Mouse (Mus musculus) myocyte (in vitro differentiated cells): ENCODE data around the gene Gfra1. TPM values are rescaled to one million over a fixed set of nuclear protein-coding genes. Genes with fewer than 3 reads are reported as not detected.

ENCODE experiments used
- H3K27me3 ChIP-seq: one replicate; pipeline ENCODE4 v1.6.1; 2011; ENCODE audit not compliant: control insufficient read depth, insufficient read depth, insufficient read length
- H3K36me3 ChIP-seq: one replicate; pipeline ENCODE4 v1.6.1; 2011; ENCODE audit not compliant: control insufficient read depth, insufficient read depth
- H3K4me2 ChIP-seq: one replicate; pipeline ENCODE4 v1.6.1; 2011; ENCODE audit warnings: low read depth, control low read depth
- H3K4me3 ChIP-seq: one replicate; pipeline ENCODE4 v1.5.1; 2011; ENCODE audit warnings: mild to moderate bottlenecking, control low read depth, moderate library complexity
- H3K79me2 ChIP-seq: one replicate; pipeline ENCODE4 v1.6.1; 2011; ENCODE audit not compliant: control insufficient read depth, insufficient read depth
- H3ac ChIP-seq: one replicate; pipeline ENCODE4 v1.6.1; 2011; ENCODE audit not compliant: control insufficient read depth, insufficient read length
- CEBPB ChIP-seq: IDR thresholded peaks from 2 replicates; pipeline ENCODE4 v1.6.1; 2011; ENCODE audit warnings: mild to moderate bottlenecking, moderate library complexity; ENCODE audit not compliant: poor library complexity, insufficient read depth, severe bottlenecking
- E2F4 ChIP-seq: IDR thresholded peaks from one replicate; pipeline ENCODE4 v1.6.1; 2011; ENCODE audit warnings: mild to moderate bottlenecking, control low read depth, moderate library complexity; ENCODE audit not compliant: insufficient read depth
- MAX ChIP-seq: IDR thresholded peaks from one replicate; pipeline ENCODE4 v1.6.1; 2011; ENCODE audit warnings: low read depth, mild to moderate bottlenecking, control low read depth
- MYOD1 ChIP-seq, 3 experiments: IDR thresholded peaks; one replicate each; pipeline ENCODE4 v1.6.1; 2011; ENCODE audit warnings: control low read depth in 2 of 3, low read depth in 2 of 3, mild to moderate bottlenecking in 2 of 3, moderate library complexity in 1 of 3; ENCODE audit not compliant: insufficient read length in 2 of 3, control insufficient read depth in 1 of 3
- MYOG ChIP-seq, 3 experiments: IDR thresholded peaks; one replicate each; pipeline ENCODE4 v1.6.1; 2011; ENCODE audit warnings: control low read depth in 2 of 3, low read depth in 2 of 3, mild to moderate bottlenecking in 2 of 3; ENCODE audit not compliant: insufficient read length in 2 of 3, control insufficient read depth in 1 of 3, insufficient read depth in 1 of 3
- POLR2A ChIP-seq: IDR thresholded peaks from one replicate; pipeline ENCODE4 v1.6.1; 2011; ENCODE audit warnings: low read depth, mild to moderate bottlenecking, control low read depth, moderate library complexity; ENCODE audit not compliant: insufficient read length
- POLR2AphosphoS2 ChIP-seq: IDR thresholded peaks from one replicate; pipeline ENCODE4 v1.6.1; 2011; ENCODE audit warnings: low read depth, control low read depth; ENCODE audit not compliant: insufficient read length
- REST ChIP-seq: IDR thresholded peaks from one replicate; pipeline ENCODE4 v1.6.1; 2011; ENCODE audit warnings: mild to moderate bottlenecking, control low read depth, moderate library complexity; ENCODE audit not compliant: insufficient read depth, insufficient read length
- SRF ChIP-seq: IDR thresholded peaks from one replicate; pipeline ENCODE4 v1.6.1; 2011; ENCODE audit warnings: low read depth; ENCODE audit not compliant: control insufficient read depth, insufficient read length
- TCF12 ChIP-seq: IDR thresholded peaks from one replicate; pipeline ENCODE4 v1.6.1; 2011; ENCODE audit warnings: mild to moderate bottlenecking, control low read depth; ENCODE audit not compliant: poor library complexity, insufficient read depth, severe bottlenecking
- TCF3 ChIP-seq: IDR thresholded peaks from one replicate; pipeline ENCODE4 v1.6.1; 2011; ENCODE audit warnings: low read depth, control low read depth; ENCODE audit not compliant: insufficient read length
- USF1 ChIP-seq: IDR thresholded peaks from one replicate; pipeline ENCODE4 v1.6.1; 2011; ENCODE audit warnings: low read depth, mild to moderate bottlenecking, control low read depth, moderate library complexity
- polyA plus RNA-seq: library from polyadenylated mRNA; unstranded; fragments of >200 nt; fragmentation: generic; extraction: Trizol; gene quantifications from one replicate; pipeline ENCODE4 v1.2.1, GENCODE M21; 2012; ENCODE audit warnings: missing spikeins

The Gfra1 gene
- polyA plus RNA-seq, 1 experiment: 4.6 TPM

- H3K4me2 ChIP-seq: no peak overlapping the region
- TF ChIP-seq SRF: no peak
- TF ChIP-seq MAX: no peak
- TF ChIP-seq MYOD1 (IDR thresholded peaks at IDR 0.05; ENCODE audit: control insufficient read depth in 1 of 3, insufficient read length in 2 of 3, low read depth in 2 of 3): no peak
- TF ChIP-seq TCF12: no peak
- no peak for TF ChIP-seq TCF3
- no peak for TF ChIP-seq E2F4
- no peak for TF ChIP-seq POLR2A
- TF ChIP-seq REST: no peak
These were observed 250.2 kb downstream of the Gfra1 start for GRCm38 (mm10) chr19:58205470-58205869.

GRCm38 (mm10) chr19:58202627-58203026 is 253.1 kb downstream of the Gfra1 start:
- Histone ChIP-seq H3K4me2 (no peak overlapping the region), H3K36me3 (no peaks in the 10 kb centered on the region), H3K79me2 (no peaks in the 10 kb centered on the region), H3K4me3 (no peak overlapping the region), H3K27me3 (no peaks in the 10 kb centered on the region), H3ac (no peak overlapping the region)
- no peak for TF ChIP-seq MYOG (IDR thresholded peaks at IDR 0.05; ENCODE audit: control insufficient read depth in 1 of 3, insufficient read depth in 1 of 3, insufficient read length in 2 of 3, low read depth in 2 of 3)
- TF ChIP-seq E2F4: no peak

More at GRCm38 (mm10) chr19:58205470-58205869, 250.2 kb downstream of the Gfra1 start:
- Histone ChIP-seq H3K27me3 (no peaks in the 10 kb centered on the region), H3K36me3 (no peaks in the 10 kb centered on the region), H3K4me3 (no peak overlapping the region), H3K79me2 (no peaks in the 10 kb centered on the region), H3ac (no peak overlapping the region)

GRCm38 (mm10) chr19:58199679-58200078 is 256.0 kb downstream of the Gfra1 start:
- no peaks in the 10 kb centered on the region for H3K79me2 ChIP-seq
- H3K27me3 ChIP-seq: no peaks in the 10 kb centered on the region
- no peak overlapping the region for H3K4me3 ChIP-seq
- no peak overlapping the region for H3ac ChIP-seq
- H3K36me3 ChIP-seq: no peaks in the 10 kb centered on the region
- no peak overlapping the region for H3K4me2 ChIP-seq
- no peak for TF ChIP-seq TCF12
- no peak for TF ChIP-seq TCF3
- TF ChIP-seq MYOG (IDR thresholded peaks at IDR 0.05; ENCODE audit: control insufficient read depth in 1 of 3, insufficient read depth in 1 of 3, insufficient read length in 2 of 3, low read depth in 2 of 3): no peak
- TF ChIP-seq MYOD1 (IDR thresholded peaks at IDR 0.05; ENCODE audit: control insufficient read depth in 1 of 3, insufficient read length in 2 of 3, low read depth in 2 of 3): no peak
- no peak for TF ChIP-seq REST
- TF ChIP-seq MAX: no peak
- no peak for TF ChIP-seq USF1
- TF ChIP-seq POLR2A: no peak
- TF ChIP-seq SRF: no peak
- no peak for TF ChIP-seq E2F4
- no peak for TF ChIP-seq POLR2AphosphoS2
- TF ChIP-seq CEBPB: no peak

DNA sequence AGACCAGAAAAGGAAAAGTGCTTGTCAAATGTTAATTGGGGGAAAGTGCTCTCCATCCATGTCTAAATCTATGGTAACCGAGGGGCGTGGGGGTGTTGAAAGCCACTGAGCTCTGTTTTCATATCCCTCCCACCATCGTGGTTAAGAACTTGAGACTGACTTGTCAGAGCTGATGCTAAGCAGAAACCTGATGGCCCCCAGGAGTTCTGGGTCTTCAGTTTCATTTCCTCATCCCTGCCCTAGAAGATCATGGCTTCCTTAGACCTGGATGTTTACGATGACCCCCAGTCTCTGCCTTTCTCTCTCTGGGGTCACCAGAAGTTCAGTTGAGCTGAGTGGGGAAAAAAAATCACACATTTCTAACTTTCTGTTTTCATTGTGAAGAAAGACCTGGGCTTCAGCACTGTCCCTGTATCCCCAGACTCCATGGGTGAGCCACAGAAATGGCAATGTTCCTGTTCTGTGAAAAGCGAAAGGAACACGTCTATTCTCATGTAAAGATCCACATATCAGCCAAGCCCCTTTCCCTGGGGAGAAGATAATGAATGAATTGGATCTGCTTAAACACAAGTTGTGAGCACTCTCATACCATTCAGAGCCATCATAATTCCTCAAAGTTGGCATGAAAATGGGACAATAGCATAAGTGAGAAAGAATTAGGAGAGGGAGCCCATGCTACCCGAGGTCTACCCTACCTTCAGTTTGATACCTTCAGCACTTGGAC is 261.8 kb downstream of the Gfra1 start:
- Histone ChIP-seq H3K36me3 (no peaks in the 10 kb centered on the region), H3ac (no peak overlapping the region), H3K27me3 (no peaks in the 10 kb centered on the region), H3K4me3 (no peak overlapping the region), H3K4me2 (no peak overlapping the region), H3K79me2 (no peaks in the 10 kb centered on the region)
- TF ChIP-seq CEBPB (no peak), MAX (no peak), TCF3 (no peak), REST (no peak), MYOG (IDR thresholded peaks at IDR 0.05; ENCODE audit: control insufficient read depth in 1 of 3, insufficient read depth in 1 of 3, insufficient read length in 2 of 3, low read depth in 2 of 3) (no peak), E2F4 (no peak), TCF12 (no peak), SRF (no peak)

GRCm38 (mm10) chr19:58190947-58191346 is 264.8 kb downstream of the Gfra1 start:
- Histone ChIP-seq H3K36me3 (no peaks in the 10 kb centered on the region), H3K27me3 (no peaks in the 10 kb centered on the region), H3ac (no peak overlapping the region), H3K4me3 (no peak overlapping the region), H3K79me2 (no peaks in the 10 kb centered on the region), H3K4me2 (no peak overlapping the region)
- no peak for TF ChIP-seq SRF
- TF ChIP-seq TCF3: no peak
- no peak for TF ChIP-seq POLR2AphosphoS2
- TF ChIP-seq TCF12: no peak
- no peak for TF ChIP-seq MAX
- no peak for TF ChIP-seq MYOG (IDR thresholded peaks at IDR 0.05; ENCODE audit: control insufficient read depth in 1 of 3, insufficient read depth in 1 of 3, insufficient read length in 2 of 3, low read depth in 2 of 3)
- no peak for TF ChIP-seq CEBPB
- TF ChIP-seq E2F4: no peak
- TF ChIP-seq USF1: no peak
- TF ChIP-seq REST: no peak
- no peak for TF ChIP-seq POLR2A
- TF ChIP-seq MYOD1 (IDR thresholded peaks at IDR 0.05; ENCODE audit: control insufficient read depth in 1 of 3, insufficient read length in 2 of 3, low read depth in 2 of 3): no peak
